Mouse (Mus musculus): ENCODE data around the gene Itgb2.

DNA sequence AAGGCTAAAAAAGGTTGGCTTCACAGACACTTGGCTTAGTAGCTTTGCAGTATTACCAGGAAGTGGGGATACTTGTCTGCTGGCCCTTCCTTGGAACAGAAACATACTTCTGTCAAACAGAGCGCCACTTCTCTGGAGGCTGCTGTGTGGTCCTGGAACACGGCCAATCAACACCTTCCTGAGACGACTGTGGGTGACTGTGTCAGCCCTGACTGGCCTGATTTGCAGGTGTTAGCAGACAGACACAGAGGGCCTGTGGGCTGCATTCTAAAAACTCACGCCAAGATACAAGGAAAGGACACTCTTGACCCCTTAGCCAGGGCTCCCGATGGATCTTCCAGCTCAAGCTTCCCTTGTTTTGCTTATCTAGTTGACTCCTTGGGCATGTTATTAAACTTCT lies 74.9 kb downstream of the Itgb2 start:
- TF ChIP-seq POLR2A (IDR thresholded peaks at IDR 0.05; ENCODE audit: insufficient read depth, low read depth, low read length) (no peak), CTCF (IDR thresholded peaks at IDR 0.05; ENCODE audit: insufficient read depth, low read depth, low read length) (no peak)

Measured in olfactory bulb, adult 2 months (tissue).